Mouse (Mus musculus): ENCODE measurements around the gene Spin1.
"Not testable (repeated sequence)": the region's sequence is repeated elsewhere in the genome, so short reads cannot be mapped to it uniquely, and the experiment has no call there.

The Spin1 gene

GRCm38 (mm10) chr13:51100233-51101015 is at the start of gene Spin1:
Gene Spin1, plus strand, starts transcription at chr13:51100880.
- DNase-seq: peak; percentile 77

GRCm38 (mm10) chr13:51051016-51051415 is 49.7 kb upstream of the Spin1 start:
- DNase-seq: no peak

GRCm38 (mm10) chr13:51052408-51052807 is 48.3 kb upstream of the Spin1 start:
- DNase-seq: no peak

- DNase-seq: no peak
Measured at GRCm38 (mm10) chr13:51063024-51063423, 37.7 kb upstream of the Spin1 start.

GRCm38 (mm10) chr13:51063721-51064120 is 37.0 kb upstream of the Spin1 start:
- no peak for DNase-seq

GRCm38 (mm10) chr13:51064429-51064828 is 36.3 kb upstream of the Spin1 start:
- DNase-seq: no peak

- peak; percentile 35 for DNase-seq
Measured at GRCm38 (mm10) chr13:51071063-51071680, 29.5 kb upstream of the Spin1 start.

GRCm38 (mm10) chr13:51071763-51072276 is 28.9 kb upstream of the Spin1 start:
- DNase-seq: peak; percentile 71

GRCm38 (mm10) chr13:51072917-51073843 is 27.5 kb upstream of the Spin1 start:
- DNase-seq: peak; percentile 32

GRCm38 (mm10) chr13:51074081-51074680 is 26.5 kb upstream of the Spin1 start:
- DNase-seq: no peak

GRCm38 (mm10) chr13:51076191-51076590 is 24.5 kb upstream of the Spin1 start:
- DNase-seq: not testable (repeated sequence)

GRCm38 (mm10) chr13:51078586-51078985 is 22.1 kb upstream of the Spin1 start:
- DNase-seq: not testable (repeated sequence)

- no peak for DNase-seq
Measured at GRCm38 (mm10) chr13:51080801-51081200, 19.9 kb upstream of the Spin1 start.

- DNase-seq: no peak
Measured at GRCm38 (mm10) chr13:51084241-51084640, 16.4 kb upstream of the Spin1 start.

GRCm38 (mm10) chr13:51085941-51086340 is 14.7 kb upstream of the Spin1 start:
- no peak for DNase-seq

- DNase-seq: no peak
Measured at GRCm38 (mm10) chr13:51087253-51087652, 13.4 kb upstream of the Spin1 start.

- DNase-seq: no peak
Measured at GRCm38 (mm10) chr13:51088207-51088606, 12.5 kb upstream of the Spin1 start.

- DNase-seq: no peak
Measured at GRCm38 (mm10) chr13:51089058-51089457, 11.6 kb upstream of the Spin1 start.

GRCm38 (mm10) chr13:51090105-51090661 is 10.5 kb upstream of the Spin1 start:
- DNase-seq: no peak

GRCm38 (mm10) chr13:51093430-51093829 is 7.2 kb upstream of the Spin1 start:
- no peak for DNase-seq

- DNase-seq: no peak
Measured at GRCm38 (mm10) chr13:51094323-51095195, 6.1 kb upstream of the Spin1 start.
